Mouse (Mus musculus) liver, postnatal 0 days (tissue): ENCODE results near the gene Nr3c2.

Source experiments
- CTCF ChIP-seq: sonication (generic); IDR thresholded peaks from 2 replicates; pipeline ENCODE4 v1.5.1; 2016; ENCODE audit warnings: antibody characterized with exemption, low read depth
- EP300 ChIP-seq: IDR thresholded peaks from 2 replicates; pipeline ENCODE4 v1.6.1; 2016; ENCODE audit warnings: antibody characterized with exemption, low read depth, mild to moderate bottlenecking

DNA sequence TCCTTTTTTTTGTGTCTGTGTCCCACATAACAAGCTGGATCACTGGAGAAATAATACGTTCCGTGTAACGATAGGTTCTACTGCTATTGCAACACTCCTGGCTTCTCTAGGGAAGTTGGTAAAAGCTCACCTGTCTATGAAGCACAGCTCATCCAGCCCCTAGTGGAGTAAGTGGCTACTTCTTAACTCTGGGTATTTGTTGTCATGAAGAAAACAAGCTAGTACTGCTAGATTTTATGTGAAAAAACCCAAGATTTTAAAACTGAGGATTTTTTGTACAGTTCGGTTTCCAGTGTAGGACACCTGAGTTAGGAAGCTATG is 271.2 kb downstream of the Nr3c2 start:
- TF ChIP-seq CTCF (no peak), EP300 (no peak)
